Mouse (Mus musculus) embryonic fibroblast, embryonic 13.5 days (primary cell): ENCODE results near the gene 1600014C10Rik.

Source experiments
- CTCF ChIP-seq: IDR thresholded peaks from 2 replicates; pipeline ENCODE4 v1.5.1; 2011; ENCODE audit warnings: mild to moderate bottlenecking, control low read depth, low read length, moderate library complexity, borderline replicate concordance; ENCODE audit not compliant: insufficient read depth
- POLR2A ChIP-seq: IDR thresholded peaks from 2 replicates; pipeline ENCODE4 v1.6.1; 2011; ENCODE audit warnings: low read depth, mild to moderate bottlenecking, control low read depth, low read length, moderate library complexity

DNA sequence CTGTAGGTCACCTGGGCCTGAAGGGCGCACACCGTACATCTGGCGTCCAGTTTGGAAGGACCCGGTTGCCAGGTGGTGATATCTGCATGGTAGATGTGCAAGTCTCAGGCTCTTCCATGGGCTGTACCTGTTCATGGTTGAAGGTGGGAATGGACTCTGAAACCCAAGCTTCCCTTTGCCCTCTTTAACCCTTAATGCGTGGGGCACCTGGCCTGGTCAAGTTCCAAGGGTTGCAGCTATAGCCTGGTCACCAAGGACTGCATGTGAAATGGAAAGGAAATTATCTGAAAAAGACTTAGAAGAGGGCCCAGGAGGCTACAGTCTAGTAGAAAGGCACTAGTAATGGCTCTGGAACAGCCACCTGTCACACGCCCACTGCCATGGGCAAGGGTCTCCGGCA is 37.8 kb downstream of the 1600014C10Rik start:
- TF ChIP-seq CTCF, result no peak
- no peak for TF ChIP-seq POLR2A
